Mouse (Mus musculus) E14TG2a.4 (cell line): Measurements from ENCODE around the gene Eomes.

ENCODE experiments used
- CTCF ChIP-seq: conservative IDR thresholded peaks from 2 replicates; pipeline ENCODE4 v1.5.1; 2014; ENCODE audit warnings: low read length
- NANOG ChIP-seq: IDR thresholded peaks from 2 replicates; pipeline ENCODE4 v1.6.1; 2014; ENCODE audit warnings: borderline replicate concordance, low read length, mixed read lengths

- no peak for TF ChIP-seq CTCF
- TF ChIP-seq NANOG = no peak
Measured at GRCm38 (mm10) chr9:118468301-118468700, 9.7 kb upstream of the Eomes start.
